In genomic region chr2:128127691-128128292, GRCm38 (mm10) we compare ENCODE assay signal across 7 mouse cellular contexts. TPM values are rescaled to one million over a fixed set of nuclear protein-coding genes. Genes with fewer than 3 reads are reported as not detected.
DNase-seq lines count a peak whose midpoint lies in the region; ATAC-seq and TF ChIP-seq lines count a peak whose summit lies in the region.

No protein-coding gene starts in this region.

- under 1% methylated on average over 48 of the region's 48 CpGs for WGBS in hindbrain, embryonic 14.5 days
- WGBS in macrophage (ENCODE audit: missing documents), result under 1% methylated on average over 48 of the region's 48 CpGs

- H3K4me1 ChIP-seq in hindbrain, embryonic 14.5 days (replicated peaks; ENCODE audit: control insufficient read depth, insufficient read depth, low read length), result peaks cover 37% of the 10 kb centered on the region

- H3K27ac ChIP-seq in hindbrain, embryonic 14.5 days, result peak overlapping the region; percentile 88
- H3K27ac ChIP-seq in left cerebral cortex, adult 2 months, result peak overlapping the region; percentile 66
- peak overlapping the region; percentile 28; the same call in 1 of the 2 replicates for H3K27ac ChIP-seq in macrophage

- peaks cover 22% of the 10 kb centered on the region for H3K27me3 ChIP-seq in hindbrain, embryonic 14.5 days (ENCODE audit: control insufficient read depth, insufficient read depth, low read length)

- peaks cover 65% of the 10 kb centered on the region for H3K79me2 ChIP-seq in macrophage (ENCODE audit: inconsistent target)

- H3K36me3 ChIP-seq in hindbrain, embryonic 14.5 days (replicated peaks; ENCODE audit: control insufficient read depth, insufficient read depth), result 0 out of 2 replicates have a peak, but pooled peaks cover 7% of the 10 kb centered on the region
- H3K36me3 ChIP-seq in macrophage (ENCODE audit: inconsistent target), result peaks cover 39% of the 10 kb centered on the region

- H3K4me2 ChIP-seq in hindbrain, embryonic 14.5 days (replicated peaks), result peak overlapping the region; percentile 89

- TF ChIP-seq CTCF in left cerebral cortex, adult 2 months (IDR thresholded peaks at IDR 0.05), result no peak

- intact Hi-C loops in left cerebral cortex, adult 2 months (cut with DNase I), result loop anchor here (10.0 kb wide), 1 partner anchor 177 kb away; no protein-coding TSS in a partner anchor

- H3K9ac ChIP-seq in hindbrain, embryonic 14.5 days, result peak overlapping the region; percentile 71

- DNase-seq in adrenal gland, adult (ENCODE audit: inconsistent age in 2 of 2, low spot score in 1 of 2), result peak; percentile 89 to 96
- DNase-seq in cerebellum, postnatal 25 days, result peak; percentile 70 to 71
- DNase-seq in gastrocnemius, adult 18-20 months (ENCODE audit: low spot score), result peak; percentile 76
- peak; percentile 60 for DNase-seq in hindbrain, embryonic 14.5 days (ENCODE audit: low spot score)
- DNase-seq in left cerebral cortex, adult 2 months (ENCODE audit: extremely low spot score in 1 of 2, low spot score in 2 of 2), result peak; percentile 29 to 57
- DNase-seq in right cerebral cortex, adult 2 months (ENCODE audit: low spot score in 2 of 2), result peak; percentile 40 to 58

- ATAC-seq in hindbrain, embryonic 14.5 days (ENCODE audit: low FRiP score), result peak; percentile 49

- H3K9me3 ChIP-seq in hindbrain, embryonic 14.5 days (ENCODE audit: control insufficient read depth, low read length), result no peaks in the 10 kb centered on the region

- peak overlapping the region; percentile 77 for H3K4me3 ChIP-seq in hindbrain, embryonic 14.5 days (replicated peaks; ENCODE audit: low read length)
- peak overlapping the region; percentile 63 for H3K4me3 ChIP-seq in left cerebral cortex, adult 2 months
- peak overlapping the region; percentile 37 for H3K4me3 ChIP-seq in macrophage (ENCODE audit: inconsistent target)

RNA-seq across cellular contexts. Expression of gene Bcl2l11, which starts 2.0 kb away (rescaled TPM):
- 1 to 10 TPM; 5.4 to 9.9 TPM for total RNA-seq in gastrocnemius, adult 18-20 months (2021)
- polyA plus RNA-seq in hindbrain, embryonic 14.5 days (2014; fragmentation: Nextera tagmentation; extraction: Ambion mirVana), result 12.2 and 12.9 TPM in 2 replicates
- total RNA-seq in left cerebral cortex, adult 2 months (2021), result 1 to 10 TPM; 8.4 to 9.1 TPM
- 1,000 to 10,000 TPM in 5 of 26 experiments, 100 to 1,000 TPM in 20, 10 to 100 TPM in 1; 77.7 to 2,239 (median 382) TPM for total RNA-seq in macrophage (2018; cell fraction: chromatin; rRNA removed)
- 100 to 1,000 TPM in 15 of 26 experiments, 10 to 100 TPM in 11; 55.8 to 354 (median 103) TPM for total RNA-seq in macrophage (2018; cell fraction: cytosol; rRNA removed)
- total RNA-seq in macrophage (2018; cell fraction: nucleus; rRNA removed), result 1,000 to 10,000 TPM in 5 of 26 experiments, 100 to 1,000 TPM in 20, 10 to 100 TPM in 1; 81.4 to 1,605 (median 334) TPM
- 36.8 to 69.0 TPM (median 38.6 TPM) in 3 replicates for polyA plus RNA-seq in macrophage (2018)

Comparison
In these comparisons a context has a peak if more than half of its experiments do, and no peak if none do; other contexts are left out.
1. Peak in every context shown above with its lines: DNase-seq, ATAC-seq, H3K4me3 ChIP-seq and H3K27ac ChIP-seq.
2. H3K27ac ChIP-seq: peak in every context shown above with its lines; median percentile 88 in hindbrain, embryonic 14.5 days; 66 in left cerebral cortex, adult 2 months; 28 in macrophage.